Mouse (Mus musculus): ENCODE results near the gene Drd5. TPM values are rescaled to one million over a fixed set of nuclear protein-coding genes. Genes with fewer than 3 reads are reported as not detected.

Gene Drd5
- polyA plus RNA-seq (2012; fragmentation: generic; extraction: Trizol), result not detected

GRCm38 (mm10) chr5:38318966-38319786 is at the start of gene Drd5:
Gene Drd5, plus strand, starts transcription at chr5:38319367.

GRCm38 (mm10) chr5:38275771-38276170 is 43.4 kb upstream of the Drd5 start, which contains the start of gene Otop1:
Gene Otop1, plus strand, starts transcription at chr5:38275972.

Other genes starting within 250 kb of the Drd5 start
- gene Nsg1, start 159.5 kb upstream of the Drd5 start, polyA plus RNA-seq (2012; fragmentation: generic; extraction: Trizol), result 10 to 100 TPM in 1 of 2 experiments, 1 to 10 TPM in 1; 6.4 to 23.3 TPM
- 1 to 10 TPM in 1 of 2 experiments, under 1 TPM in 1; 0.88 to 8.2 TPM for gene Zbtb49, start 98.9 kb upstream of the Drd5 start, polyA plus RNA-seq (2012; fragmentation: generic; extraction: Trizol)
- gene Lyar, start 98.9 kb upstream of the Drd5 start, polyA plus RNA-seq (2012; fragmentation: generic; extraction: Trizol), result 10 to 100 TPM; 12.0 to 12.8 TPM
- gene Tmem128, start 59.2 kb upstream of the Drd5 start, polyA plus RNA-seq (2012; fragmentation: generic; extraction: Trizol), result 10 to 100 TPM; 10.6 to 16.3 TPM
- under 1 TPM in 1 of 2 experiments, not detected in 1; 0.01 TPM for gene Otop1, start 43.4 kb upstream of the Drd5 start, polyA plus RNA-seq (2012; fragmentation: generic; extraction: Trizol)
- gene Slc2a9, start 183.8 kb downstream of the Drd5 start, polyA plus RNA-seq (2012; fragmentation: generic; extraction: Trizol), result 1 to 10 TPM in 1 of 2 experiments, under 1 TPM in 1; 0.67 to 1.3 TPM
- 100 to 1,000 TPM in 1 of 2 experiments, 10 to 100 TPM in 1; 78.1 to 103 TPM for gene Wdr1, start 243.9 kb downstream of the Drd5 start, polyA plus RNA-seq (2012; fragmentation: generic; extraction: Trizol)